Mouse (Mus musculus): Measurements from ENCODE around the gene Huwe1. TPM values are rescaled to one million over a fixed set of nuclear protein-coding genes. Genes with fewer than 3 reads are reported as not detected.

Gene Huwe1
- polyA plus RNA-seq, 1 experiment from 2014 or later, result 30.1 TPM

DNA sequence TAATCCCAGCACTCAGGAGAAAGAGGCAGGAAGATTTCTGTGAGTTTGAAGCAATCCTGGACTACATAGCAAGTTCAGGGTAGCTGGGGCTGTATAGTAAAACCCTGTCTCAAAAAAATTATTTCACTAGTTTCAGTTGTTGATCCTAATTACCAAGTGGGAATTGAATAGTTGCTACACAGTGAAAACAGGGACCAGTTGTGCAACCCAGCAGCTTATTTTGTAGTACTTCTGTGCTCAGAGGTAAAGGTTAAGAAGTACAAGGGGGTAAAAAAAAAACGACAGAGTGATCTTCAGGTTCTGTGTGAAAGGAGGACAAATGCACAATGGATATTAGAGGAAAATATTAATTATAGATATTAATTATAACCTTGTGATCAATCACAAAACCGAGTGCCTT lies 138.2 kb downstream of the Huwe1 start:
- Histone ChIP-seq H3K4me2 (ENCODE audit: low read depth, low read length) (no peak overlapping the region), H3K36me3 (ENCODE audit: control insufficient read depth, insufficient read depth, low read length) (no peaks in the 10 kb centered on the region), H3K9ac (ENCODE audit: low read depth, low read length) (no peak overlapping the region), H3K4me3 (ENCODE audit: low read length) (no peak overlapping the region), H3K27me3 (replicated peaks; ENCODE audit: control insufficient read depth, insufficient read depth, low read length) (no peaks in the 10 kb centered on the region), H3K9me3 (ENCODE audit: control insufficient read depth, low read length) (no peaks in the 10 kb centered on the region), H3K27ac (ENCODE audit: low read length) (no peak overlapping the region), H3K4me1 (ENCODE audit: control insufficient read depth, insufficient read depth, low read length) (no peaks in the 10 kb centered on the region)
- no peak for ATAC-seq
- WGBS, result 46% methylated on average over 2 of the region's 2 CpGs

DNA sequence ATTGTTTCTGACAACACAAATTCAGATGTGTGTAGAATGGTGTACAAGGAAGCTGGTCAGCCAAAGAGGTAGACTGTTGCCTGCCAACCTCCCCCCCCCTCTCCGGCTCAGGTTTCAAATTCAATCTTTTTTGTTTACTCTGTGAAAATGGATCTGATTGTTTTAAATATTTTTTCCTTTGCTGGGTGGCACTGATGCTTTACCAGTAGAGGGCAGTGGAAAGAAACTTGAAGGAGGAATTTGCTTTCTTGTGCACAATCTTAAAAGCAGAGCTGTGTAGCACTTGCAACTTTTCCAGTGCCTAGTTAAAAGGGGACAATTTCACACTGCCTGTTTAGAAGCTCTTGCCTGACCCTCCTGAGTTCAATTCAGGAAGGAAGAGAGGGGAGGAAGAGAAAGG lies 146.4 kb downstream of the Huwe1 start:
- Histone ChIP-seq H3K27me3 (replicated peaks; ENCODE audit: control insufficient read depth, insufficient read depth, low read length) (no peaks in the 10 kb centered on the region; the same call in 1 of the 2 replicates), H3K9ac (ENCODE audit: low read depth, low read length) (no peak overlapping the region), H3K36me3 (ENCODE audit: control insufficient read depth, insufficient read depth, low read length) (no peaks in the 10 kb centered on the region), H3K4me3 (ENCODE audit: low read length) (no peak overlapping the region), H3K4me1 (ENCODE audit: control insufficient read depth, insufficient read depth, low read length) (no peaks in the 10 kb centered on the region), H3K27ac (ENCODE audit: low read length) (no peak overlapping the region), H3K4me2 (ENCODE audit: low read depth, low read length) (no peak overlapping the region), H3K9me3 (ENCODE audit: control insufficient read depth, low read length) (no peaks in the 10 kb centered on the region)
- ATAC-seq, result no peak
- 52% methylated on average over 1 of the region's 1 CpGs for WGBS

DNA sequence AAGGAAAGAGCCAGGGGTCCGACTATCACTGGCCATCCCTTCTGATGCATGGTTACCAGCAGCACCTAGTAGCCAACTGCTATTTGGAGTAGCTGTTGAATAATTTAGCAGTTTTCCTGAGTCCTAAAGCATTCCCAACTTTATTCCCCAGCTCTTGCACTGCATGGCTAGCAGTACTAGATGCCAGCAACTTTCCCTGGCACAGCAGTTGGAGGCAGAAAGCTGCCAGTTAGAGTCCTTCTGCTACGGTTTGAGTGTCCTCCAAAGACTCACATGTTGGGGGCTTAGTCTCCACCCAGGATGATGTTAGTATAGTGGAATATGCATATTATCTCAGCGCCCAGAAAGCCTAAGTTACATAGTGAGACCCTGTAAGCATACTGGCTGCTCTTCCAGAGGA lies 147.2 kb downstream of the Huwe1 start:
- no peak overlapping the region for H3K4me2 ChIP-seq (ENCODE audit: low read depth, low read length)
- no peak overlapping the region for H3K4me3 ChIP-seq (ENCODE audit: low read length)
- no peaks in the 10 kb centered on the region for H3K4me1 ChIP-seq (ENCODE audit: control insufficient read depth, insufficient read depth, low read length)
- H3K27ac ChIP-seq (ENCODE audit: low read length), result no peak overlapping the region
- no peaks in the 10 kb centered on the region for H3K9me3 ChIP-seq (ENCODE audit: control insufficient read depth, low read length)
- H3K27me3 ChIP-seq (replicated peaks; ENCODE audit: control insufficient read depth, insufficient read depth, low read length), result no peaks in the 10 kb centered on the region; the same call in 1 of the 2 replicates
- 64% methylated on average over 3 of the region's 3 CpGs for WGBS
- no peak overlapping the region for H3K9ac ChIP-seq (ENCODE audit: low read depth, low read length)
- H3K36me3 ChIP-seq (ENCODE audit: control insufficient read depth, insufficient read depth, low read length), result no peaks in the 10 kb centered on the region
- ATAC-seq, result no peak

DNA sequence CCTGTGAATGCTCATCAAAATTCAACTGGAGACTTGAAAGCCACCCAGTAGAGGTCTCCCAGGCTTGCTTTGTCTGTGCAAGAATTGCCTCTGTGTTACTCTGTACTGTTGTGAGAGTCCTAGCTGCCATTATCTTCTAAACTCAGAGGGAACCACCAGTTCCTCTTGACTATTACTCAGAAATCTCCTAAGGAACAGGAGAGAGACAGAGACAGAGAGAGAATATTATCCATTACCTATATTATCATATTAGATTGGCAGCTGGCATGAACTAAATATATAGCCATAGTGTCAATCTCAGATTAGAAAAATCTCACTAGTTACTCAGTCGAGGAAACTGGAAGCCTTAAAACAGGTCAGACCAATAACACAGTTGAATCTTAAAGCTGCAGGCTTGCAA lies 149.6 kb downstream of the Huwe1 start:
- no peaks in the 10 kb centered on the region for H3K36me3 ChIP-seq (ENCODE audit: control insufficient read depth, insufficient read depth, low read length)
- no peak overlapping the region for H3K4me2 ChIP-seq (ENCODE audit: low read depth, low read length)
- no peak overlapping the region for H3K4me3 ChIP-seq (ENCODE audit: low read length)
- H3K27ac ChIP-seq (ENCODE audit: low read length), result no peak overlapping the region
- no peaks in the 10 kb centered on the region for H3K4me1 ChIP-seq (ENCODE audit: control insufficient read depth, insufficient read depth, low read length)
- no peak for ATAC-seq
- H3K27me3 ChIP-seq (replicated peaks; ENCODE audit: control insufficient read depth, insufficient read depth, low read length), result no peaks in the 10 kb centered on the region; the same call in 1 of the 2 replicates
- H3K9me3 ChIP-seq (ENCODE audit: control insufficient read depth, low read length), result no peaks in the 10 kb centered on the region
- H3K9ac ChIP-seq (ENCODE audit: low read depth, low read length), result no peak overlapping the region
- 38% methylated on average over 1 of the region's 1 CpGs for WGBS

DNA sequence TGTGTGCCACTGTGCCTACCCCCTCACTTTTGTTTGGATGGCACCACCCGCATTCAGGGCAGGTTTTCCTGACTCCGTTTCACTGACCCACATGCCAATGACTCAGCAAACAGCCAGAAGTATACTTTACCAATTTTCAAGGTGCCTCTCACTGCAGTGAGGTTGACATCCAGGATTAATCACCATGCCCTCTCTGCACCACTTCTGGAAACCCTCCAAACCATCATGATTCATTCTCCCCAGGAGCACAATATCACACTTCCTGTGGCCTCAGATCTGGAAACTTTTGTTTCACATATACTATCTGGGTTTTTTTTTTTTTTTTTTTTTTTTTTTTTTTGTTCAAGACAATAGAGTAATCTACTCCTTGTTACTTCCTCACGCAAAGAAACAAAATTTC lies 150.6 kb downstream of the Huwe1 start:
- ATAC-seq, result no peak
- H3K27me3 ChIP-seq (replicated peaks; ENCODE audit: control insufficient read depth, insufficient read depth, low read length), result no peaks in the 10 kb centered on the region; the same call in 1 of the 2 replicates

More for the DNA sequence above, 150.6 kb downstream of the Huwe1 start:
- Histone ChIP-seq H3K27ac (ENCODE audit: low read length) (no peak overlapping the region), H3K4me1 (ENCODE audit: control insufficient read depth, insufficient read depth, low read length) (no peaks in the 10 kb centered on the region), H3K36me3 (ENCODE audit: control insufficient read depth, insufficient read depth, low read length) (no peaks in the 10 kb centered on the region), H3K9ac (ENCODE audit: low read depth, low read length) (no peak overlapping the region), H3K4me2 (ENCODE audit: low read depth, low read length) (no peak overlapping the region), H3K9me3 (ENCODE audit: control insufficient read depth, low read length) (no peaks in the 10 kb centered on the region), H3K4me3 (ENCODE audit: low read length) (no peak overlapping the region)
- WGBS, result 62% methylated on average over 3 of the region's 3 CpGs

MicroRNAs encoded within 50 kb of the gene (microRNA counts, 519-probe panel; counts per million panel counts)
- microRNA mmu-miR-98, result 3,171 counts per million, percentile 82 among the panel's probes with 10 or more counts

Small RNAs within 50 kb of the gene (microRNA-seq; reads per million reads assigned to microRNA genes)
- gene Mir3113 (not detected), gene Mir98 (13,027 reads per million, percentile 95 among the genes with 10 or more reads in this experiment), gene Mirlet7f-2 (3,378 reads per million, percentile 85 among the genes with 10 or more reads in this experiment)

Other genes starting within 250 kb of the Huwe1 start
- 195 and 208 TPM in 2 replicates for gene Hsd17b10, start 201.0 kb downstream of the Huwe1 start, polyA plus RNA-seq (2015; fragmentation: Nextera tagmentation; extraction: Ambion mirVana)
- 2.7 and 3.2 TPM in 2 replicates for gene Ribc1, start 215.5 kb downstream of the Huwe1 start, polyA plus RNA-seq (2015; fragmentation: Nextera tagmentation; extraction: Ambion mirVana)
- 71.4 and 77.9 TPM in 2 replicates for gene Smc1a, start 215.6 kb downstream of the Huwe1 start, polyA plus RNA-seq (2015; fragmentation: Nextera tagmentation; extraction: Ambion mirVana)

All from intestine, embryonic 16.5 days (tissue).